Mouse (Mus musculus) megakaryocyte progenitor cell, adult 5-6 weeks (primary cell): ENCODE measurements around the gene Bloc1s2. TPM values are rescaled to one million over a fixed set of nuclear protein-coding genes. Genes with fewer than 3 reads are reported as not detected.
A peak's percentile ranks its signal among the peaks of the same experiment; 100 is the strongest.
"Not testable (repeated sequence)": the region's sequence is repeated elsewhere in the genome, so short reads cannot be mapped to it uniquely, and the experiment has no call there.

ENCODE experiments used
- ATAC-seq: replicated peaks from 2 replicates; pipeline ENCODE4 v1.8.0; 2016; ENCODE audit warnings: mild to moderate bottlenecking, moderate TSS enrichment, inconsistent platforms; ENCODE audit not compliant: poor library complexity
- total RNA-seq, 2 experiments: library from RNA; stranded (forward) in 1 of 2; stranded (reverse) in 1 of 2; fragments of 157-497, 149-512 nt in 1 of 2; fragments of 200-1000 nt in 1 of 2; gene quantifications; 2 replicates each; pipeline versions ENCODE4 v1.2.3 to v1.2.4; 2015 to 2017

The Bloc1s2 gene
- total RNA-seq, 2 experiments from 2014 or later = 96.2 to 131 TPM

- no peak for ATAC-seq
These were observed 17.7 kb downstream of the Bloc1s2 start for GRCm38 (mm10) chr19:44128560-44128959.

- no peak for ATAC-seq
These were observed 18.3 kb downstream of the Bloc1s2 start for GRCm38 (mm10) chr19:44127729-44128497.

GRCm38 (mm10) chr19:44121137-44121536 lies 25.1 kb downstream of the Bloc1s2 start:
- no peak for ATAC-seq

- not testable (repeated sequence) for ATAC-seq
These were observed 25.6 kb downstream of the Bloc1s2 start for GRCm38 (mm10) chr19:44120686-44121085.

GRCm38 (mm10) chr19:44117793-44118192 lies 28.5 kb downstream of the Bloc1s2 start:
- ATAC-seq = no peak

- ATAC-seq = peak; percentile 46
These were observed 34.5 kb downstream of the Bloc1s2 start for GRCm38 (mm10) chr19:44111706-44112105.

GRCm38 (mm10) chr19:44110356-44110755 lies 35.9 kb downstream of the Bloc1s2 start:
- ATAC-seq = no peak

GRCm38 (mm10) chr19:44108996-44109395 lies 37.2 kb downstream of the Bloc1s2 start:
- no peak for ATAC-seq

- peak; percentile 18; the same call in 1 of the 2 replicates for ATAC-seq
These were observed 38.4 kb downstream of the Bloc1s2 start for GRCm38 (mm10) chr19:44107661-44108521.

- ATAC-seq = peak; percentile 96
These were observed 39.2 kb downstream of the Bloc1s2 start, which contains the start of gene Chuk for GRCm38 (mm10) chr19:44106831-44107660. Gene Chuk, minus strand, starts transcription at chr19:44107480.

GRCm38 (mm10) chr19:44104393-44104792 lies 41.9 kb downstream of the Bloc1s2 start:
- no peak for ATAC-seq

- no peak for ATAC-seq
These were observed 43.2 kb downstream of the Bloc1s2 start for GRCm38 (mm10) chr19:44103001-44103400.

- peak; percentile 74 for ATAC-seq
These were observed 45.4 kb downstream of the Bloc1s2 start for GRCm38 (mm10) chr19:44100840-44101239.

Other genes starting within 250 kb of the Bloc1s2 start
- gene Dnmbp, start 206.3 kb downstream of the Bloc1s2 start, total RNA-seq (2015) = 7.4 and 7.7 TPM in 2 replicates
- 7.7 and 14.6 TPM in 2 replicates for gene Dnmbp, start 206.3 kb downstream of the Bloc1s2 start, total RNA-seq (2017)
- gene Cpn1, start 159.9 kb downstream of the Bloc1s2 start, total RNA-seq (2015) = 0.22 TPM in 2 replicates
- 0.29 TPM in 1 of 2 replicates, not detected in the other for gene Cpn1, start 159.9 kb downstream of the Bloc1s2 start, total RNA-seq (2017)
- gene Cyp2c23, start 117.2 kb downstream of the Bloc1s2 start, total RNA-seq (2015) = 0.12 and 0.17 TPM in 2 replicates
- gene Cyp2c23, start 117.2 kb downstream of the Bloc1s2 start, total RNA-seq (2017) = not detected in 2 replicates
- gene Erlin1, start 76.7 kb downstream of the Bloc1s2 start, total RNA-seq (2015) = 75.6 and 76.5 TPM in 2 replicates
- gene Erlin1, start 76.7 kb downstream of the Bloc1s2 start, total RNA-seq (2017) = 44.5 and 50.3 TPM in 2 replicates
- gene Chuk, start 39.0 kb downstream of the Bloc1s2 start, total RNA-seq (2015) = 41.4 and 44.0 TPM in 2 replicates
- gene Chuk, start 39.0 kb downstream of the Bloc1s2 start, total RNA-seq (2017) = 52.6 and 74.3 TPM in 2 replicates
- gene Cwf19l1, start 10.6 kb downstream of the Bloc1s2 start, total RNA-seq (2015) = 40.2 and 48.9 TPM in 2 replicates
- gene Cwf19l1, start 10.6 kb downstream of the Bloc1s2 start, total RNA-seq (2017) = 33.9 and 38.4 TPM in 2 replicates
- gene Pkd2l1, start 46.0 kb upstream of the Bloc1s2 start, total RNA-seq (2015) = not detected in 2 replicates
- gene Pkd2l1, start 46.0 kb upstream of the Bloc1s2 start, total RNA-seq (2017) = not detected in 2 replicates
- gene Scd3, start 56.8 kb upstream of the Bloc1s2 start, total RNA-seq (2015) = not detected in 2 replicates
- not detected in 2 replicates for gene Scd3, start 56.8 kb upstream of the Bloc1s2 start, total RNA-seq (2017)
- 95.4 and 101 TPM in 2 replicates for gene Scd2, start 147.2 kb upstream of the Bloc1s2 start, total RNA-seq (2015)
- gene Scd2, start 147.2 kb upstream of the Bloc1s2 start, total RNA-seq (2017) = 88.5 and 107 TPM in 2 replicates
- gene Scd4, start 186.6 kb upstream of the Bloc1s2 start, total RNA-seq (2015) = 0.35 TPM in 1 of 2 replicates, not detected in the other
- not detected in 2 replicates for gene Scd4, start 186.6 kb upstream of the Bloc1s2 start, total RNA-seq (2017)